Mouse (Mus musculus): ENCODE measurements at regions not wholly inside any gene's neighbourhood (a gene's known extent, or its start where the extent isn't known, plus 50 kb on each side); places are given as distances from the start of the nearest gene placed in this dataset.

- WGBS: 72% methylated on average over 7 of the region's 7 CpGs
- H3K4me2 ChIP-seq (ENCODE audit: low read length): no peak overlapping the region
- no peak for ATAC-seq
- H3K9ac ChIP-seq (ENCODE audit: low read depth, low read length): no peak overlapping the region
- no peaks in the 10 kb centered on the region for H3K9me3 ChIP-seq (ENCODE audit: control insufficient read depth, low read length)
- no peak overlapping the region for H3K27ac ChIP-seq (ENCODE audit: low read depth, low read length)
- no peak overlapping the region for H3K4me3 ChIP-seq (ENCODE audit: low read length)
- no peaks in the 10 kb centered on the region; the same call in 1 of the 2 replicates for H3K4me1 ChIP-seq (ENCODE audit: control insufficient read depth, insufficient read depth, low read depth, low read length)
- no peaks in the 10 kb centered on the region for H3K36me3 ChIP-seq (ENCODE audit: control insufficient read depth, insufficient read depth, low read length)
- no peaks in the 10 kb centered on the region for H3K27me3 ChIP-seq (replicated peaks; ENCODE audit: control insufficient read depth, insufficient read depth, low read length)
Measured at GRCm38 (mm10) chr9:23069161-23069560, 153.7 kb upstream of the Bmper start.

GRCm38 (mm10) chr9:23071006-23071405 is 151.9 kb upstream of the Bmper start:
- Histone ChIP-seq H3K9me3 (ENCODE audit: control insufficient read depth, low read length) (no peaks in the 10 kb centered on the region), H3K36me3 (ENCODE audit: control insufficient read depth, insufficient read depth, low read length) (no peaks in the 10 kb centered on the region), H3K27me3 (replicated peaks; ENCODE audit: control insufficient read depth, insufficient read depth, low read length) (no peaks in the 10 kb centered on the region), H3K4me2 (ENCODE audit: low read length) (no peak overlapping the region), H3K4me1 (ENCODE audit: control insufficient read depth, insufficient read depth, low read depth, low read length) (no peaks in the 10 kb centered on the region; the same call in 1 of the 2 replicates), H3K9ac (ENCODE audit: low read depth, low read length) (no peak overlapping the region), H3K27ac (ENCODE audit: low read depth, low read length) (no peak overlapping the region), H3K4me3 (ENCODE audit: low read length) (no peak overlapping the region)
- ATAC-seq: no peak
- 82% methylated on average over 2 of the region's 2 CpGs for WGBS

- H3K27me3 ChIP-seq (replicated peaks; ENCODE audit: control insufficient read depth, insufficient read depth, low read length): no peaks in the 10 kb centered on the region
- H3K4me1 ChIP-seq (ENCODE audit: control insufficient read depth, insufficient read depth, low read depth, low read length): no peaks in the 10 kb centered on the region; the same call in 1 of the 2 replicates
- no peak for ATAC-seq
- no peak overlapping the region for H3K9ac ChIP-seq (ENCODE audit: low read depth, low read length)
- no peak overlapping the region for H3K4me2 ChIP-seq (ENCODE audit: low read length)
- WGBS: 78% methylated on average over 8 of the region's 8 CpGs
- no peaks in the 10 kb centered on the region for H3K9me3 ChIP-seq (ENCODE audit: control insufficient read depth, low read length)
- H3K4me3 ChIP-seq (ENCODE audit: low read length): no peak overlapping the region
- no peaks in the 10 kb centered on the region for H3K36me3 ChIP-seq (ENCODE audit: control insufficient read depth, insufficient read depth, low read length)
- H3K27ac ChIP-seq (ENCODE audit: low read depth, low read length): no peak overlapping the region
Measured at GRCm38 (mm10) chr9:23072741-23073140, 150.1 kb upstream of the Bmper start.

- 7% methylated on average over 17 of the region's 17 CpGs for WGBS
- Histone ChIP-seq H3K9me3 (ENCODE audit: control insufficient read depth, low read length) (no peaks in the 10 kb centered on the region), H3K4me3 (ENCODE audit: low read length) (no peak overlapping the region), H3K9ac (ENCODE audit: low read depth, low read length) (no peak overlapping the region; the same call in 1 of the 2 replicates), H3K4me2 (ENCODE audit: low read length) (peak overlapping the region; percentile 41), H3K27ac (ENCODE audit: low read depth, low read length) (peak overlapping the region; percentile 74), H3K4me1 (ENCODE audit: control insufficient read depth, insufficient read depth, low read depth, low read length) (peaks cover 10% of the 10 kb centered on the region), H3K36me3 (ENCODE audit: control insufficient read depth, insufficient read depth, low read length) (no peaks in the 10 kb centered on the region), H3K27me3 (replicated peaks; ENCODE audit: control insufficient read depth, insufficient read depth, low read length) (no peaks in the 10 kb centered on the region)
- peak; percentile 95 for ATAC-seq
Measured at GRCm38 (mm10) chr9:23083562-23083961, 139.3 kb upstream of the Bmper start.

- H3K4me3 ChIP-seq (ENCODE audit: low read length): no peak overlapping the region
- no peaks in the 10 kb centered on the region for H3K4me1 ChIP-seq (ENCODE audit: control insufficient read depth, insufficient read depth, low read depth, low read length)
- H3K9me3 ChIP-seq (ENCODE audit: control insufficient read depth, low read length): no peaks in the 10 kb centered on the region
- H3K36me3 ChIP-seq (ENCODE audit: control insufficient read depth, insufficient read depth, low read length): no peaks in the 10 kb centered on the region
- H3K4me2 ChIP-seq (ENCODE audit: low read length): no peak overlapping the region
- H3K9ac ChIP-seq (ENCODE audit: low read depth, low read length): no peak overlapping the region
- no peaks in the 10 kb centered on the region for H3K27me3 ChIP-seq (replicated peaks; ENCODE audit: control insufficient read depth, insufficient read depth, low read length)
- no peak for ATAC-seq
- WGBS: 69% methylated on average over 2 of the region's 2 CpGs
- no peak overlapping the region for H3K27ac ChIP-seq (ENCODE audit: low read depth, low read length)
Measured at GRCm38 (mm10) chr9:23089339-23089738, 133.5 kb upstream of the Bmper start.

- H3K9ac ChIP-seq (ENCODE audit: low read depth, low read length): no peak overlapping the region
- H3K4me1 ChIP-seq (ENCODE audit: control insufficient read depth, insufficient read depth, low read depth, low read length): no peaks in the 10 kb centered on the region
- H3K9me3 ChIP-seq (ENCODE audit: control insufficient read depth, low read length): no peaks in the 10 kb centered on the region
- no peak overlapping the region for H3K4me3 ChIP-seq (ENCODE audit: low read length)
- 71% methylated on average over 11 of the region's 11 CpGs for WGBS
- no peaks in the 10 kb centered on the region for H3K36me3 ChIP-seq (ENCODE audit: control insufficient read depth, insufficient read depth, low read length)
- no peak overlapping the region for H3K27ac ChIP-seq (ENCODE audit: low read depth, low read length)
- ATAC-seq: no peak
- H3K4me2 ChIP-seq (ENCODE audit: low read length): no peak overlapping the region
- no peaks in the 10 kb centered on the region for H3K27me3 ChIP-seq (replicated peaks; ENCODE audit: control insufficient read depth, insufficient read depth, low read length)
Measured at GRCm38 (mm10) chr9:23097134-23097789, 125.6 kb upstream of the Bmper start.

GRCm38 (mm10) chr9:23101584-23101983 is 121.3 kb upstream of the Bmper start:
- Histone ChIP-seq H3K9ac (ENCODE audit: low read depth, low read length) (no peak overlapping the region), H3K27ac (ENCODE audit: low read depth, low read length) (no peak overlapping the region), H3K4me1 (ENCODE audit: control insufficient read depth, insufficient read depth, low read depth, low read length) (no peaks in the 10 kb centered on the region), H3K36me3 (ENCODE audit: control insufficient read depth, insufficient read depth, low read length) (no peaks in the 10 kb centered on the region), H3K4me2 (ENCODE audit: low read length) (no peak overlapping the region), H3K4me3 (ENCODE audit: low read length) (no peak overlapping the region), H3K27me3 (replicated peaks; ENCODE audit: control insufficient read depth, insufficient read depth, low read length) (no peaks in the 10 kb centered on the region), H3K9me3 (ENCODE audit: control insufficient read depth, low read length) (no peaks in the 10 kb centered on the region)
- ATAC-seq: no peak

GRCm38 (mm10) chr9:23101990-23102796 is 120.7 kb upstream of the Bmper start:
- no peak overlapping the region for H3K9ac ChIP-seq (ENCODE audit: low read depth, low read length)
- H3K4me3 ChIP-seq (ENCODE audit: low read length): no peak overlapping the region
- no peaks in the 10 kb centered on the region for H3K9me3 ChIP-seq (ENCODE audit: control insufficient read depth, low read length)
- peak; percentile 85 for ATAC-seq
- no peak overlapping the region for H3K27ac ChIP-seq (ENCODE audit: low read depth, low read length)
- no peaks in the 10 kb centered on the region for H3K4me1 ChIP-seq (ENCODE audit: control insufficient read depth, insufficient read depth, low read depth, low read length)
- H3K36me3 ChIP-seq (ENCODE audit: control insufficient read depth, insufficient read depth, low read length): no peaks in the 10 kb centered on the region
- WGBS: 60% methylated on average over 9 of the region's 9 CpGs
- H3K4me2 ChIP-seq (ENCODE audit: low read length): no peak overlapping the region
- H3K27me3 ChIP-seq (replicated peaks; ENCODE audit: control insufficient read depth, insufficient read depth, low read length): no peaks in the 10 kb centered on the region

- H3K9me3 ChIP-seq (ENCODE audit: control insufficient read depth, low read length): no peaks in the 10 kb centered on the region
Measured at GRCm38 (mm10) chr9:23111500-23111899, 111.4 kb upstream of the Bmper start.

More at GRCm38 (mm10) chr9:23111500-23111899, 111.4 kb upstream of the Bmper start:
- no peak overlapping the region for H3K4me3 ChIP-seq (ENCODE audit: low read length)
- no peak overlapping the region for H3K27ac ChIP-seq (ENCODE audit: low read depth, low read length)
- H3K4me1 ChIP-seq (ENCODE audit: control insufficient read depth, insufficient read depth, low read depth, low read length): no peaks in the 10 kb centered on the region
- no peak overlapping the region for H3K9ac ChIP-seq (ENCODE audit: low read depth, low read length)
- 67% methylated on average over 6 of the region's 6 CpGs for WGBS
- H3K36me3 ChIP-seq (ENCODE audit: control insufficient read depth, insufficient read depth, low read length): no peaks in the 10 kb centered on the region
- H3K27me3 ChIP-seq (replicated peaks; ENCODE audit: control insufficient read depth, insufficient read depth, low read length): no peaks in the 10 kb centered on the region
- ATAC-seq: no peak
- no peak overlapping the region for H3K4me2 ChIP-seq (ENCODE audit: low read length)

All from hindbrain, embryonic 16.5 days (tissue).